Mouse (Mus musculus) C2C12 (cell line): Measurements from ENCODE around the gene Dnah17.

Experiments
- CEBPB ChIP-seq: IDR thresholded peaks from one replicate; pipeline ENCODE4 v1.6.1; 2011; ENCODE audit warnings: low read depth, mild to moderate bottlenecking, control low read depth, moderate library complexity
- CTCF ChIP-seq: IDR thresholded peaks from one replicate; pipeline ENCODE4 v1.5.1; 2011; ENCODE audit not compliant: control insufficient read depth, insufficient read depth, insufficient read length

DNA sequence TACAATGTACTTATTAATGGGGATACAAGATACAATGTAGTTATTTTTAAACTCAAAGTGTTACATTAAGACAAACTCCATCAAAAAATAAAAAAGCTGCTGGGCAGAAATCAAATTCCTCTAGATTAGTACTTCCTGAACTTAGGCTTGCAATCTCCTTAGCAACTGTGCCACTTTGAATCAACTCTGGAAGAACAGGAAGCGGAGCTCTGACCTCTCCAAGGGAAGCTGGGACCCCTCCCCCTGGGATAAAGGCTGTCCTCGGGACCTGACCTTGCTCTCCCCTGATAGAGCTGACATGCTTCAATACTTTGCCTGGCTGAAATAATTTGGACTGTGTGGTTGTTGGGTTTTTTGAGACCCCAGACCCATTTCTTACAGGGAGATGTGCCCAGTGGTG lies 33.7 kb downstream of the Dnah17 start:
- TF ChIP-seq CTCF (no peak), CEBPB (no peak)
